Mouse (Mus musculus) bone marrow macrophage, adult 2 months (primary cell): ENCODE data around the gene Gm49673.
"Not testable (repeated sequence)": the region's sequence is repeated elsewhere in the genome, so short reads cannot be mapped to it uniquely, and the experiment has no call there.

Experiments used
- CTCF ChIP-seq: IDR thresholded peaks from 2 replicates; pipeline ENCODE4 v1.5.1; 2012; ENCODE audit warnings: low read depth, mild to moderate bottlenecking, low read length, moderate library complexity
- POLR2A ChIP-seq: IDR thresholded peaks from 2 replicates; pipeline ENCODE4 v1.6.1; 2012; ENCODE audit warnings: mild to moderate bottlenecking, low read depth, low read length, borderline replicate concordance

- TF ChIP-seq CTCF, POLR2A: not testable (repeated sequence)
Measured at GRCm38 (mm10) chr17:8095653-8096052, 51.9 kb downstream of the Gm49673 start.
